Mouse (Mus musculus) adrenal gland, postnatal 10 days (tissue): ENCODE measurements at regions not wholly inside any gene's neighbourhood (a gene's known extent, or its start where the extent isn't known, plus 50 kb on each side); places are given as distances from the start of the nearest gene placed in this dataset.
"Not testable (repeated sequence)": the region's sequence is repeated elsewhere in the genome, so short reads cannot be mapped to it uniquely, and the experiment has no call there.

ENCODE experiments used
- DNase-seq: peaks from one replicate; pipeline ENCODE4 v3.0.0; 2021; ENCODE audit warnings: mixed read lengths

- DNase-seq = no peak
Observed at GRCm38 (mm10) chr6:62889194-62889593, 366.5 kb upstream of the Grid2 start.

GRCm38 (mm10) chr6:62912758-62913157 lies 342.9 kb upstream of the Grid2 start:
- no peak for DNase-seq

- not testable (repeated sequence) for DNase-seq
Observed at GRCm38 (mm10) chr6:62917059-62917458, 338.6 kb upstream of the Grid2 start.

- peak; percentile 22 for DNase-seq
Observed at GRCm38 (mm10) chr6:62917956-62918355, 337.7 kb upstream of the Grid2 start.

GRCm38 (mm10) chr6:62919092-62919491 lies 336.6 kb upstream of the Grid2 start:
- DNase-seq = peak; percentile 3
